Mouse (Mus musculus) limb, embryonic 14.5 days (tissue): ENCODE measurements around the gene Mcu. TPM values are rescaled to one million over a fixed set of nuclear protein-coding genes. Genes with fewer than 3 reads are reported as not detected.

Experiments
- ATAC-seq: fragments of 200-750 bp; cut with Nextera tagmentation; 2 replicates; pipeline ENCODE4 v1.8.0; 2017; ENCODE audit warnings: low read depth, moderate number of reproducible peaks, moderate TSS enrichment; ENCODE audit not compliant: low FRiP score
- DNase-seq: peaks from one replicate; pipeline ENCODE4 v3.0.0-alpha.2; 2015; ENCODE audit warnings: low spot score
- H3K27ac ChIP-seq: fragments of 300-500 bp; sonication (generic); replicated peaks from 2 replicates; pipeline ENCODE4 v1.5.1; 2014; ENCODE audit warnings: low read depth, mild to moderate bottlenecking, low read length, moderate library complexity, mixed read lengths
- H3K27me3 ChIP-seq: fragments of 300-500 bp; sonication (generic); 2 replicates; pipeline ENCODE4 v1.6.1; 2014; ENCODE audit warnings: low read length, mixed read lengths; ENCODE audit not compliant: control insufficient read depth, insufficient read depth
- H3K36me3 ChIP-seq: fragments of 300-500 bp; sonication (generic); 2 replicates; pipeline ENCODE4 v1.6.1; 2014; ENCODE audit warnings: mild to moderate bottlenecking, low read length, moderate library complexity, mixed read lengths; ENCODE audit not compliant: control insufficient read depth, insufficient read depth
- H3K4me1 ChIP-seq: fragments of 300-500 bp; sonication (generic); 2 replicates; pipeline ENCODE4 v1.6.1; 2014; ENCODE audit warnings: antibody characterized with exemption, low read length, mixed read lengths; ENCODE audit not compliant: control insufficient read depth, insufficient read depth
- H3K4me2 ChIP-seq: fragments of 300-500 bp; sonication (generic); replicated peaks from 2 replicates; pipeline ENCODE4 v1.6.1; 2014; ENCODE audit warnings: low read depth, mild to moderate bottlenecking, low read length, moderate library complexity; ENCODE audit not compliant: severe bottlenecking
- H3K4me3 ChIP-seq: fragments of 300-500 bp; sonication (generic); replicated peaks from 2 replicates; pipeline ENCODE4 v1.5.1; 2014; ENCODE audit warnings: low read length
- H3K9ac ChIP-seq: fragments of 300-500 bp; sonication (generic); 2 replicates; pipeline ENCODE4 v1.6.1; 2014; ENCODE audit warnings: mild to moderate bottlenecking, low read depth, low read length, moderate library complexity; ENCODE audit not compliant: severe bottlenecking
- H3K9me3 ChIP-seq: fragments of 300-500 bp; sonication (generic); 2 replicates; pipeline ENCODE4 v1.6.1; 2016; ENCODE audit warnings: low read length; ENCODE audit not compliant: control insufficient read depth
- POLR2A ChIP-seq: fragments of 200-500 bp; IDR thresholded peaks from 2 replicates; pipeline ENCODE4 v1.8.0; 2012; ENCODE audit warnings: inconsistent platforms, mild to moderate bottlenecking, moderate library complexity, borderline replicate concordance; ENCODE audit not compliant: insufficient read depth, insufficient read length; ENCODE audit errors: extremely low read depth
- WGBS: fragments of 180-500 bp; shearing (Covaris S2); extraction: QIAGEN DNeasy Blood & Tissue Kit; methylation state at CpG from one replicate; pipeline ENCODE4 v1.1.7; 2014; 5-methylcytosine and 5-hydroxymethylcytosine counted together
- polyA plus RNA-seq, 2 experiments: library from polyadenylated mRNA; depleted of rRNA in 1 of 2; stranded (reverse) in 1 of 2; unstranded in 1 of 2; fragments of >200 nt; fragmentation: Nextera tagmentation in 1 of 2; extraction: Ambion mirVana in 1 of 2; gene quantifications; 2 replicates each; pipeline versions ENCODE4 v1.2.1 to v1.2.3; 2012 to 2014

Mcu gene
- polyA plus RNA-seq, 2 experiments, result 34.5 to 54.2 TPM

- TF ChIP-seq POLR2A, result no peak
- no peak overlapping the region for H3K27ac ChIP-seq
- no peak overlapping the region for H3K9ac ChIP-seq
- no peak for ATAC-seq
- no peaks in the 10 kb centered on the region for H3K36me3 ChIP-seq
- no peak overlapping the region for H3K4me3 ChIP-seq
- DNase-seq, result no peak
- WGBS, result 86% methylated on average over 7 of the region's 7 CpGs
- no peaks in the 10 kb centered on the region for H3K4me1 ChIP-seq
- H3K27me3 ChIP-seq, result no peaks in the 10 kb centered on the region
- H3K9me3 ChIP-seq, result no peaks in the 10 kb centered on the region
- no peak overlapping the region for H3K4me2 ChIP-seq
Measured at GRCm38 (mm10) chr10:59588135-59588534, 28.4 kb downstream of the Mcu start.

DNA sequence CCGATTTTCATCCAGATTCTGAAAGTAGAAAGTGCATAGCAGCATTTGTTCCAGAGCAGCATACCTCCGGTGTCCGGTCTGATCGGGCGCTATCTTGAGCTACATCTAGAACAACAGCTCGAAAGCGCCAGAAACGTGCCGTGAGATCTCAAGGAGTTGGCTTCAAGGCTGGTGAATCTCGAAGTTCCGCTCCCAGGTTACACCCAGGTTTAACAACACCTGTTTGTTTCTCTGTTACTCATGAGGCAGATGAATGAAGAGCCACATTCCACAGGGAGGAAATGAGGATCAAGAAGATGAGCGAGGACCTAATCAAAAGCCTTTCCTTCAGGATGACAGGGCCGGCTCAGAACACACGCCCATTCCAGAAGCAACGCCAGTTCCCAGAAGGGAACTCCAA is 29.7 kb downstream of the Mcu start:
- H3K9me3 ChIP-seq, result no peaks in the 10 kb centered on the region
- WGBS, result 90% methylated on average over 15 of the region's 15 CpGs
- H3K36me3 ChIP-seq, result no peaks in the 10 kb centered on the region
- no peak for ATAC-seq
- H3K4me3 ChIP-seq, result no peak overlapping the region
- H3K27ac ChIP-seq, result no peak overlapping the region
- H3K27me3 ChIP-seq, result no peaks in the 10 kb centered on the region
- no peak overlapping the region for H3K9ac ChIP-seq
- no peak for TF ChIP-seq POLR2A
- H3K4me1 ChIP-seq, result no peaks in the 10 kb centered on the region
- no peak for DNase-seq
- no peak overlapping the region for H3K4me2 ChIP-seq

- no peak overlapping the region for H3K4me2 ChIP-seq
- TF ChIP-seq POLR2A, result no peak
- no peaks in the 10 kb centered on the region for H3K4me1 ChIP-seq
- no peaks in the 10 kb centered on the region for H3K9me3 ChIP-seq
- no peak overlapping the region for H3K9ac ChIP-seq
- DNase-seq, result no peak
- no peak overlapping the region for H3K27ac ChIP-seq
- no peaks in the 10 kb centered on the region for H3K36me3 ChIP-seq
- no peak for ATAC-seq
- 92% methylated on average over 5 of the region's 5 CpGs for whole genome bisulfite sequencing
- no peaks in the 10 kb centered on the region for H3K27me3 ChIP-seq
- no peak overlapping the region for H3K4me3 ChIP-seq
Measured at GRCm38 (mm10) chr10:59585621-59586020, 30.9 kb downstream of the Mcu start.

DNA sequence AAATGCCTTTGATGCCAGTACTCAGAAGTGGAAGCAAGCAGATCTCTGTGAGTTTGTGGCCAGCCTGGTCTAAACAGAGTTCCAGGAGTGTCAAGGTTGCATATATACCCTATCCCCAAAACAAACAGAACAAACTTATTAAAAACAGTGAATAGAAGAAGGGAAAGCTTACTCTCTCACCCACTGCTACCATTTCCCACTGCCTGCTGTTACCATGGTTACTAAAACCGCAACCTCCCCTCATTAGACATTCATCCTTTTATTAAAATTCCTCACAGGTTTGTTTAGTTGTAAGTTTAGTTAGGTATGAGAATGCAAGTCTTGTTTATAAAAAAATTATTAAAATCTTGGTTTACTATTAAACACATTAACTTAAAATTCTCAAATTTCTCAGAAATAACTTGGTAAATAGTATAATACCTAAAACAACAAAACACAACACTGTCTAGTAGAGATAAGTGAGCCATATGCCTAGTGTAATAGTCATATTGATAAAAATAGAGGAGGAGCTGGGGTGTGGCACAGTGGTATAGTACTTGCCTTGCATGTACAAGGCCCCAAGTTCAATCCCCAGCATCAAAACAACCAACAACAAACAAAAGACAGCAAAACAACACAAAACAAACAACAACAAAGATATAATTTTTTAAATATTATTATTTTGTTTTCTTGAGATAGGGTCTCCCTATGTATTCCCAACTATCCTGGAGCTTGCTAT is 34.5 kb downstream of the Mcu start:
- Histone ChIP-seq H3K4me1 (peaks cover 11% of the 10 kb centered on the region), H3K9me3 (no peaks in the 10 kb centered on the region), H3K4me2 (no peak overlapping the region), H3K36me3 (no peaks in the 10 kb centered on the region), H3K27ac (no peak overlapping the region), H3K9ac (no peak overlapping the region), H3K27me3 (no peaks in the 10 kb centered on the region), H3K4me3 (no peak overlapping the region)
- 89% methylated on average over 1 of the region's 1 CpGs for WGBS
- TF ChIP-seq POLR2A, result no peak
- DNase-seq, result no peak
- ATAC-seq, result no peak

DNA sequence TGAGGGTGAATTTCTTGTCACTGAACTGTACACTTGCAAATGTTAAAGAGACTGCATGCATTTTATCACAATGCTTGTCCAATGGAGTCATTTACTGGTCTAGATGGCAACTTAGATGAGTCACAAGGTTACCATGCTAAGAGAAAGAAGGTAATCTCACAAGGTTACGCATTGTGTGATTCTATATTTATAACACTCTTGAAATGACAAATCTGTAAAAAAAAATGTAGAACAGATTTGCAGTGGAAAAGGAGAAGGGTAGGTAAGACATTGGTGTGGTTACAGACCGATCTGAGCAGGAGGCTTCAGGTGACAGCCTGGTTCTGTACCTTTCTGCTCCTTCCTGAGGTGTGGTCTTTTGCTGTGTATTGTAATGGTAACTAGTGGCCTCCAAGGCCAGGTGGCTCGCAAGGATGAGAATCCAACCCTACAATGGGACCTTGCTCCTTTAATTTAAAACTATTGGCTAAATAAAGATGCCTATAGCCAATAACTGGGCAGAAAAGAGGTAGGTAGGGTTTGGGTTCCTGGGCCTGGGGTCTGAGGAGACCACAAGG is 35.8 kb downstream of the Mcu start:
- H3K4me1 ChIP-seq, result peaks cover 20% of the 10 kb centered on the region
- TF ChIP-seq POLR2A, result no peak
- H3K9me3 ChIP-seq, result no peaks in the 10 kb centered on the region
- no peaks in the 10 kb centered on the region for H3K36me3 ChIP-seq
- DNase-seq, result no peak
- 94% methylated on average over 3 of the region's 3 CpGs for WGBS
- no peak overlapping the region for H3K4me3 ChIP-seq
- no peak overlapping the region for H3K9ac ChIP-seq
- no peak for ATAC-seq
- no peak overlapping the region for H3K27ac ChIP-seq
- H3K4me2 ChIP-seq, result no peak overlapping the region
- H3K27me3 ChIP-seq, result no peaks in the 10 kb centered on the region
